Mouse (Mus musculus) frontal cortex, postnatal 25 days (tissue): Measurements from ENCODE around the gene Sgms2.

Experiments used
- DNase-seq, 2 experiments: peaks; one replicate each; pipeline ENCODE4 v3.0.0; 2022; ENCODE audit warnings: low spot score in 2 of 2

The Sgms2 gene

DNA sequence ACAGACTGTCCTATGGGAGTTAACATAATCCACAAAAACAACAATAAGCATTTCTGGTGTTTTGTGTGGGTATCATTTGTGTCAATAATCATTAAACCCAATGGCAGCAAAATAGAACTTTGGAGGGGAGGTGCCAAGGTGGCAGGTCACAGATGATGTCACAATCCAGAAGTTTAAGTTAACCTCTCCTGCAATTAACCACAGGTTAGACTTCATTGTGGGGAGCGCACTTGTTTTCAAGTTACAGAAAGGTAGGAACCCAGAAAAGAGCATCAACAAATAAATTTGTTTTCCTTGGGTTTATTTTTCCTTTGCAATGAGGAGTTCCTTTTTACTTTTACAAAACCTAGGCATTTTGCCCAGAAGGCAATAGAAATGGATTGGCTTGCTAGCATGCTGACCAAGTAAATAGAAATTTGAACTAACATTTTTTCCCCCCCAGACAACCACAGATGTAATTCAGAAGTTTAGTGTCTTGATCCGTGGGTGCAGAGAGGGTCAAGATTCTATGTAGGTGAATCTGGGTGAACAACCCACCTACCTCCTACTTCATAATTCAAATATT lies at the start of gene Sgms2:
TSS of gene Sgms2 (minus strand) at position 51 of the 565 bp plus-strand sequence.
- DNase-seq: no peak

GRCm38 (mm10) chr3:131525229-131525628 lies 34.0 kb upstream of the Sgms2 start:
- DNase-seq: no peak

DNA sequence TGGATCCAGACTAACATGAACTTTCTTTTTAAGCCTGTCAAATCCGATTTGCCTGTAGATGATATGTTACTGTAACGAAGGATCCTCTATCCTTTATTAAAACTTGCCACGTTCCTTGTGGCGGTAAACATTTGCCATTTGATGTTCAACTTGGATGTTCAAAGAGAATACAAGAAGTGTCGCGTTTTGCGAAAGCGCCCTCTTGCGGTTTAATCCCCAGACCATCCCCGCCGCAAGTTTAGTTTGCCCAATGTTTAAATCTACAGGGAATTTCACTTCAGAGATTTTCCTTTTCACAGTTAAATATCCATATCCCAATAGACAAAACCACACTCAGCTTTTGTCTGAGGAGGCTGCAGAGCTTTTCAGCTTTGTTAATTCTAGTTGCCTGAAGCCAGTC lies 33.6 kb upstream of the Sgms2 start:
- peak; percentile 10 to 24 for DNase-seq

GRCm38 (mm10) chr3:131524210-131524609 lies 33.0 kb upstream of the Sgms2 start:
- DNase-seq: no peak

GRCm38 (mm10) chr3:131523749-131524148 lies 32.5 kb upstream of the Sgms2 start:
- no peak for DNase-seq

GRCm38 (mm10) chr3:131522243-131522642 lies 31.0 kb upstream of the Sgms2 start:
- DNase-seq: no peak

GRCm38 (mm10) chr3:131521206-131521605 lies 30.0 kb upstream of the Sgms2 start:
- no peak for DNase-seq

GRCm38 (mm10) chr3:131517756-131518155 lies 26.5 kb upstream of the Sgms2 start:
- no peak for DNase-seq

GRCm38 (mm10) chr3:131516332-131516999 lies 25.3 kb upstream of the Sgms2 start:
- no peak for DNase-seq

DNA sequence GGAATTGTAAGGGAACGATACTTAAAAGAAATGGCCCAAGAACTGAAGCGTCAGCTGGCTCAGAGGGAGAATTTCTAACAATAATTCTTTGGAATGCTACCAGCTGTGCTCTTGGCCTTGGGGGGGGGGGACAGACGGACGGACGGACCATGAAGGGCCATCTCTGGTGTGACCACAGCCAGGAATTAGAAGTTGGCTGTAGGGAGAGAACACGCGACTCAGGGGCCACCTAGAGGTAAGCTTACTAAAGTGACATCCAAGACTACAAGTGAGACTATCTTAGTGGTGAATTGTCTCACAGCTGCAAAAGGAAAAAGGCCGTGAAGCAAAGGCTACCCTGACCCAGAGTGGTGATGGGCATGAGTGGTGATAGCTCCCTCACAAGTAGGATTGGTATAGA lies 20.4 kb upstream of the Sgms2 start:
- no peak for DNase-seq

DNA sequence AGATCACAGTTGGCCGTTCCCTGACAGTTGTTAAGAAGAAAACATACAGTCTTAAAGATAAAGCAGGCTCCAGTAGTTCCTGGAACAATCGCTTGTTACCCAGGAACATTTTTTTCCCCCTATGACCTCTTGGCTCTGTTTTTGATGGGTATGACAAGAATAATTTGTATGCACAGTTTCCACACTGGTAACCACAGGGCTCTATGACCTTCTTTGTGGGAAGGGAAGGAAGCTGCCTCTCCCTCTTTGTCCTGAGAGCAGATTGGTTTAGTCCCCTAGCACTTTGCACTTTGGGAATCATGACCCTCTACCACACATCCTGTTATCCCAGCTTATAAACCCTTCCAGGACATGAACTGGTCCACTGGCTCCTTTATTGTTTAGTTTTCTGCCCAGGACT lies 16.8 kb upstream of the Sgms2 start:
- DNase-seq: no peak

GRCm38 (mm10) chr3:131504595-131505223 lies 13.5 kb upstream of the Sgms2 start:
- no peak for DNase-seq

DNA sequence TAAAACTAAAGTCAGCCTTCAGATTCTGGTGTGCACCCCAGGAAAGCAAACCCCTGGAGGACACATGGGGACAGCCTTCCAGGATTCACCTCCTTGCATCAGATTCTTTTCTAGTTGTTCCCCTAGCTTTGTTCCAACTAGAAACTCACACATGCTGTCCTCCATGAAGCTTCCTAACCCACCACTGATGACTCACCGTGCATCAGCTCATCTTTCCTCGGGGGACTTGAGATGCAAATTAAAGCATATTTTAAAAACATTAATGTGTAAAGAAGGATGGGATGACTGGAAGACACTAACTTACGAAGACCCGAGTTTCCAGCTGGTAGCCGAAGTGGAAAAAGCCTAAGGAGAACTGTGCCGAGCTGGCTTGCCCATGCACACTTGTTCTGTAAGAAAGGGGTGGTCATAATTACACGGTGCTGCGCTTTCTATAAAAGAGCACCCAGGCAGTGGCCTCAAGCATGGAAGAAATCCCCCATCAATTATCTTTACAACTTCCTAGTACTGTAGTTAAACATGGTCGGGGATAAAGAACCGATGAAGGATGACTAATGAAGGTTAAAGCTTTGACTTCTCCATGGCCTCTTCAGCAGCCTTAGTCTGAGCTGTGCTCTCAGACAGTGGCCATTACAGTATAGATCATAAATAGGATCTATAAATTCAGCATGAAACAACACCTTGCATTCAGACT lies 10.6 kb upstream of the Sgms2 start:
- DNase-seq: no peak

DNA sequence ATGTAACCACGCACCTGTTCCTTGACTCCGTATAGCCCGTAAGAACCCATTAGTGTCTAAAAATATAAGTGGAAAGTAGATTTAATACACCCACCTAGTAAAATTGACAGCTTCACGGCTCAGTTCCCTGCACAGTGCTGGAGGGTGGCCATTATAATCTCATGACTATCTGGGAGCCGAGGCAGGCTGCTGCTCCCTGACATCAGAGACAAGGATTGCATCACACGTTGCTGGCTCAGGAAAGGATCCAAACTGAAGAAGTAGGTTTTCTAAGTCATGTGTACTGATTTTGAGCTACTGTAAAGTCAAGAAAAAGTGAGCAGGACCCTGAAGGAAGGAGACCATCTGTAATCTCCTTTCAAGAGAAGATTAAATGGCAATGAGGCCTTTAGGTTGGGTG lies 8.4 kb upstream of the Sgms2 start:
- no peak for DNase-seq

DNA sequence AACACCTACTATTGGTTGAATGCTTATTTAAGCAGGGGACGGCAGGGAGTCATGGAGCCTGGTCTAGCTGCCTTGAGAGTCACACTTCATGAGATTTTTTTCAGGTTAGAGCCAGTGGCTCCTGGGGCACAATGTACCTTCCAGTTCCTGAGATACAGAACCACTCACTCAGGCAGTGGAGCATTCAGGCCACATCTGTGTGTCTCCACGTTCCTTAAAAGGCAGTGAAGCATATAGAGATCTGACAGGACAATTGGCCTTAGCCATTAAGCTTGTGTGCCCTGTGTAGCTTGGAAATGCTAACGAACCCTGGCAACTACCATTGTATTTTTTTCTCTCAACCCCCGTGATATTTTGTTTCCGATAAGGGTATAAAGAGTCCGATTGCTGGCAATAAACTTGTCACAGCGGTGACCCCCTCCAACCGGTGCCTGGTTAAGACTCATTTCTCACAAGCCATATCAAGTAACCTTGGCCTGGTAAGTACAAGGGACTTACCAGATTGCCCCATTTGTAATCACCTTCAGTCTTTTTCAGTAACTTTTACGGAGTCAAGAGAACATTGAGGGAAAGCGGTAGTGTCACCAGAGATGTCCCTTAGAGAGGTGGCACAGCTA lies 5.4 kb upstream of the Sgms2 start:
- DNase-seq: no peak

- DNase-seq: no peak
Observed at GRCm38 (mm10) chr3:131495076-131495475, 3.9 kb upstream of the Sgms2 start.

GRCm38 (mm10) chr3:131493194-131493593 lies 2.0 kb upstream of the Sgms2 start:
- no peak for DNase-seq

DNA sequence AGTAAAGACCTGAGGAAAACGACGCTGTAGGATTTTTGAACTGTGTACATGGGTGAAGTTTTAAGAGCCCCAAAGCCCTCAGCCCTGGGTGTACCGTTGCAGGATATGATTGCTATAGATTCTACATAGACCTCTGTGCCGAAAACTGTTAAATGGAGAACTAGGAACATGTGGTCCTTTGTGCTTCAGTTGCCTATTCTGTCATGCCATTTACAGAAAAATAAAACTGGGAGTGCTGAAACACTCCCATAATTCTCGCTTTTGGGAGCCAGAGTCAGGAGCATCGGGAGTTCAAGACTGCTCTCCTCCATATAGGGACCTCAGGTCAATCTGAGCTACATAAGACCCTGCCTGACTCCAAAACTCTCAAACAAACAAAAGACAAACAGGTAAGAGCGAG lies 769 bp upstream of the Sgms2 start:
- no peak for DNase-seq

DNA sequence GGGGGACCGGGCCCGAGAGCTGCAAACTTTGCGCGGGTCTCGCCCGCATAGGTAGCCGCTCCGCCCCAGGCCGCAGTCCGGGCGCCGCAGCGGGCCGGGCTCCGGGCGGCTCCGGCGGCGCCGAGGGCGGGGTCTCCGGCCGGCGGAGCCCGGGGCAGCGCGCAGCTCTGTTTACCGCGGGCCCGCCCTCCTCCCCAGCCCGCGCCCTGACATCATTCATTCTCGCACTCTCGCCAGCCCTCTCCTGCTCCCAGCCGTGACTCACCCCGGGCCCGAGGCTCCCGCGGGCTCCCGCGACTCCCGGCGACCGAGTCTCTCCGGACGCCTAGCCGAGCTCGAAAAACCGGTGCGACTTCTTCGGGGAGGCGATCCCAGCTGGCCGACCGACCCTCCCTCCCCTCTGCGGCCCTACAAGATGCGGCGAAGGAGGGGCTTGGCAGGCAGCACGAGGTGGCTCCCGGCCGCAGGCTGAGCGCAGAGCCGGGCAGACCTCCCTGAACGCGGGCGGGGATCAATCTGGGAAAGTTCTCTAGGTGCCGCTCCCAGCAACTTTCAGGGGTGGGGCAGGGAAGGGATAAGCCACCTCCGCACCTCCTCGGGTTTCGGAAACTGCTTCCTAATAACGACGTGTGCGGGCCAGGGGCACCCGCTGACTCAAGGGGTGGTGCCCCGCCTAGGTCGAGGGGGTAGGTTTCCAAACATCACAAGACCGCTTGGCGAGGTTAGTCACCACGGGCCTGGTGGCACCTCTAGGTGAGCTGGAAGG lies 885 bp downstream of the Sgms2 start:
- peak; percentile 4 to 7 for DNase-seq

- DNase-seq: peak; percentile 5 to 7
Observed at GRCm38 (mm10) chr3:131489657-131490142, 1.5 kb downstream of the Sgms2 start.

GRCm38 (mm10) chr3:131488969-131489368 lies 2.2 kb downstream of the Sgms2 start:
- no peak for DNase-seq
